Comparison of ENCODE assay signal across 24 mouse cellular contexts in genomic region chr8:91657381-91657780, GRCm38 (mm10).
DNase-seq lines count a peak whose midpoint lies in the region; ATAC-seq lines count a peak whose summit lies in the region.
"Had no signal": no experiment of that assay in that cellular context is flagged by ENCODE, and none has a peak within 500 bp of the region (broad histone marks: within the 10 kb centered on the region; RNA-seq: fewer than 3 reads in every experiment).

No protein-coding gene starts in this region.

- no peaks in the 10 kb centered on the region for H3K36me3 ChIP-seq in kidney, embryonic 15.5 days
- H3K36me3 ChIP-seq: embryonic facial prominence, embryonic 13.5 days; embryonic facial prominence, embryonic 15.5 days; forebrain, embryonic 10.5 days; forebrain, embryonic 12.5 days had no signal

- H3K9me3 ChIP-seq in kidney, embryonic 15.5 days (replicated peaks) = no peaks in the 10 kb centered on the region
- H3K9me3 ChIP-seq: embryonic facial prominence, embryonic 13.5 days; embryonic facial prominence, embryonic 15.5 days; forebrain, embryonic 10.5 days; forebrain, embryonic 12.5 days had no signal

- DNase-seq in kidney, adult 18-20 months = peak; percentile 19
- no peak for DNase-seq in kidney, postnatal 4 days
- DNase-seq in kidney, adult 8-10 months = peak; percentile 24 to 38
- DNase-seq in kidney, postnatal 14 days = no peak
- DNase-seq in kidney, postnatal 25 days = peak; percentile 21 to 40
- peak; percentile 40 to 47 for DNase-seq in kidney, postnatal 36 days
- no peak for DNase-seq in heart, postnatal 36 days
- DNase-seq: adrenal gland, adult 2 months; adrenal gland, postnatal 10 days; adrenal gland, postnatal 25 days; cerebellum, adult 11 months; cerebellum, adult 18-20 months; cerebellum, adult 8-10 months; cerebellum, adult 9-11 months; cerebellum, postnatal 14 days; cerebellum, postnatal 36 days; embryo, embryonic 11 days had no signal

- H3K4me2 ChIP-seq in kidney, embryonic 15.5 days = no peak overlapping the region
- H3K4me2 ChIP-seq: embryonic facial prominence, embryonic 13.5 days; embryonic facial prominence, embryonic 15.5 days; forebrain, embryonic 12.5 days had no signal

- H3K27me3 ChIP-seq in kidney, embryonic 15.5 days = no peaks in the 10 kb centered on the region
- H3K27me3 ChIP-seq: embryonic facial prominence, embryonic 15.5 days had no signal

- H3K4me3 ChIP-seq in kidney, embryonic 15.5 days (replicated peaks) = no peak overlapping the region
- H3K4me3 ChIP-seq: embryonic facial prominence, embryonic 13.5 days; embryonic facial prominence, embryonic 15.5 days; erythroblast, embryonic 14.5 days; forebrain, embryonic 10.5 days; forebrain, embryonic 12.5 days had no signal

- H3K4me1 ChIP-seq in kidney, embryonic 15.5 days = peaks cover 49% of the 10 kb centered on the region

- intact Hi-C loops in heart, postnatal 36 days (cut with DNase I) = no loop called here

- H3K27ac ChIP-seq in kidney, embryonic 15.5 days = no peak overlapping the region
- H3K27ac ChIP-seq: embryonic facial prominence, embryonic 13.5 days; embryonic facial prominence, embryonic 15.5 days; forebrain, embryonic 10.5 days; forebrain, embryonic 12.5 days had no signal

- H3K9ac ChIP-seq in kidney, embryonic 15.5 days = no peak overlapping the region
- H3K9ac ChIP-seq: embryonic facial prominence, embryonic 13.5 days; embryonic facial prominence, embryonic 15.5 days; forebrain, embryonic 12.5 days had no signal

- no peak for ATAC-seq in kidney, embryonic 15.5 days (replicated peaks; ENCODE audit: low FRiP score)
- ATAC-seq: forebrain, embryonic 14.5 days had no signal

- 47% methylated on average over 9 of the region's 9 CpGs for WGBS in kidney, embryonic 15.5 days

Comparison
In these comparisons a context has a peak if more than half of its experiments do, and no peak if none do; other contexts are left out.
1. DNase-seq: peak in kidney, adult 18-20 months (single experiment), kidney, adult 8-10 months (2 of 2), kidney, postnatal 25 days (2 of 2) and kidney, postnatal 36 days (2 of 2); none in kidney, postnatal 4 days (0 of 2), kidney, postnatal 14 days (single experiment) and heart, postnatal 36 days (0 of 2).